Mouse (Mus musculus) retina, postnatal 1 day (tissue): ENCODE data around the gene Wnt6.
A peak's percentile ranks its signal among the peaks of the same experiment; 100 is the strongest.
"Not testable (repeated sequence)": the region's sequence is repeated elsewhere in the genome, so short reads cannot be mapped to it uniquely, and the experiment has no call there.

ENCODE experiments used
- DNase-seq: peaks from one replicate; pipeline ENCODE4 v3.0.0-alpha.2; 2012

Gene Wnt6

GRCm38 (mm10) chr1:74807551-74808071 is 35.9 kb downstream of the Wnt6 start:
- DNase-seq, result peak; percentile 64

DNA sequence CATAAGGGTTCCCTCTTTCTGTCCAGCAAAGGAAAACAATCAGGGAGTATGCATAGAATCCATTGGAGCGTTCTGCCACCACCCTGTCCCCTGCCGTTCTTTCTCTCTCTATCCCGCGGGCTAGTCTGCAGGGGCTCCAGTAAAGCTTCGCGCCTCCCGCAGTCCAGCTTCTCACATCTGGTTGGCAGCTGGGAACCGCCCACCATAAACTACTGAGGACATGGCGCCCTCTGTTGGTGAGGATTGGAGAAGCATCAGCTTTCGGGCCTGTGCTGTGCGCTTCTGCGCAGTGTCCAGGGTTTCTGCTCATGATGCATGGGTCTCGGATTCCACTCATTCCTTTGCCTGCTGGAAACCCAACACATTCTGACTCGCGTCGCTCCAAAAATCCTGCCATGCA is 36.4 kb downstream of the Wnt6 start:
- peak; percentile 90 for DNase-seq

GRCm38 (mm10) chr1:74809007-74809406 is 37.3 kb downstream of the Wnt6 start:
- no peak for DNase-seq

- no peak for DNase-seq
These were observed 43.4 kb downstream of the Wnt6 start for GRCm38 (mm10) chr1:74814931-74815647.

DNA sequence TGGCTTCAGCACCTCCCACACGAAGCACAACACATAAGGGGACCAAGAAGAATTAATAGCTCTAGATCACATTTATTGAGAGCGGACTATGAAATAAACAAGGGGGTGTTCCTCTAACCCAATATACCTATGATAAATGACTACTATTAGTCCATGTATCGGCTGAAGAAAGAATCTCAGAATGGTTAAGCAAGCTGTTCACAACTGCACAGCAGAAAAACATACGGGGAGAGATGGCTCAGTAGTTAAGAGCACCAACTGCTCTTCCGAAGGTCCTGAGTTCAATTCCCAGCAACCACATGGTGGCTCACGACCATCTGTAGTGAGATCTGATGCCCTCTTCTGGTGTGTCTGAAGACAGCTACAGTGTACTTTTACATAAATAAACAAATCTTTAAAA is 44.3 kb downstream of the Wnt6 start:
- not testable (repeated sequence) for DNase-seq

- DNase-seq, result peak; percentile 95
These were observed 45.0 kb downstream of the Wnt6 start for GRCm38 (mm10) chr1:74816612-74817199.

DNA sequence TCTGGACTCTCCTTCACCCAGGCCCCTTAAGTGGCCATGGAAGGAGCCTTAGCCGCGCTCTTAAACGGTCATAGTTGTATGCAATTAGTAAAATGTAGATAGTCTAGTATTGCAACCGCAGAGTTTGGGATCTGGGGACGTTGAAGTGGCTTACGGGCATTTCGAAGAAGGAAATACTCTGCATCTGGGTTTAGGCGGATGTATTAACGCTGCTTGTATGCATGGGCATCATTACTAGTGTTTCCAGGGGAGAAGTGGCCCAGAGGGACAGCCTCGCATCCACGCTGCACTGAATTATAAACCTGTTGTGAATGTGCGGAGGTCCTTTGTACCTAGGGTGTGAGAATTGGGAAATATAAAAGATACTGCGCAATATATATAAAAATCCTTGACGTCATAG is 45.5 kb downstream of the Wnt6 start:
- no peak for DNase-seq

- DNase-seq, result no peak
These were observed 46.8 kb downstream of the Wnt6 start for GRCm38 (mm10) chr1:74818509-74818908.

- not testable (repeated sequence) for DNase-seq
These were observed 51.9 kb downstream of the Wnt6 start for GRCm38 (mm10) chr1:74823598-74823997.

DNA sequence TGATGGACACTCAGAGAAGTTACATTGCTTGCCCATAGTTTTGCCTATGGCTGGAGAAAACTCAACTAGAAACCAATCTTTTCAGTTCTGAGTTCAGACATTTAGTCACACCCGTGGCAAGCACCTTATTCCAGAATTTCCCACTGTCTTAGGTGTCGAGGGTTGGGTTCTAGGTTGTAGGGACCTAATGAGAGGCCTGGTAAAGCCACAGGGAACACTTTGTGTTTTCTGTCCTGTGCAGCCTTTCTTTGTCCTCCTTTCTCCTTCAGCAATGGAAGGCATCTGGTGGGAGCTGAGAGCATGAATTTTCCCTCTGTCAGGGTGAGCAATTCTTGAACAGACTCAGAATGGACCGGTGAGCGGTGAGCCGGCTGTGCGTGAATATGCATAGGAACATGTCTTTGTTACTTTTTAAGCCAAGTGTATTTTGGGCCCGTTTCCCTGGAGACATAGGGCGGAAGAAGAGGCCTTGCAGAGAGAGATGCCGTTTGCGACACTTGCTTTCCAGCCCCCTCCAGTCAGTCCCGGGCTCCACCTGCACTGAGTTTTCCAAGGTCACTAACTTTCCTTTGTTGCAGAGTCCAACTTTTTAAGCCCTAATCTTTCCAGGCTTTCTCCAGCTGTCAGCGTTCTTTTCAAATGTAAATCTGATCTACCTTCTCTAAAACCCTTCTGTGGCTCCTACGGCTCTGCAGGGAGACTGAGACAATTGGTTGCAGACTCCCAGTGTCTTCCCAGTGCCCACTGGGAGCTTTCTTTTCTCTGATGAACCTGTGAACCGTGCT is 53.0 kb downstream of the Wnt6 start:
- no peak for DNase-seq

GRCm38 (mm10) chr1:74830061-74830460 is 58.4 kb downstream of the Wnt6 start:
- DNase-seq, result no peak

- no peak for DNase-seq
These were observed 61.6 kb downstream of the Wnt6 start for GRCm38 (mm10) chr1:74833255-74833654.
